Mouse (Mus musculus) left cerebral cortex, postnatal 4 days (tissue): Measurements from ENCODE around the gene Ttyh3. TPM values are rescaled to one million over a fixed set of nuclear protein-coding genes. Genes with fewer than 3 reads are reported as not detected.

Experiments
- DNase-seq: peaks from one replicate; pipeline ENCODE4 v3.0.0-alpha.2; 2022
- intact Hi-C: fragments of 180-260 bp; cut with DNase I; formaldehyde crosslinking; loops from one replicate; pipeline ENCODE4 v1.15.1; 2025
- total RNA-seq, 2 experiments: library from RNA; stranded (reverse); gene quantifications; 2 replicates each; pipeline ENCODE4 v1.2.3; 2021

The Ttyh3 gene
- total RNA-seq, 2 experiments from 2014 or later: 382 to 395 TPM

DNA sequence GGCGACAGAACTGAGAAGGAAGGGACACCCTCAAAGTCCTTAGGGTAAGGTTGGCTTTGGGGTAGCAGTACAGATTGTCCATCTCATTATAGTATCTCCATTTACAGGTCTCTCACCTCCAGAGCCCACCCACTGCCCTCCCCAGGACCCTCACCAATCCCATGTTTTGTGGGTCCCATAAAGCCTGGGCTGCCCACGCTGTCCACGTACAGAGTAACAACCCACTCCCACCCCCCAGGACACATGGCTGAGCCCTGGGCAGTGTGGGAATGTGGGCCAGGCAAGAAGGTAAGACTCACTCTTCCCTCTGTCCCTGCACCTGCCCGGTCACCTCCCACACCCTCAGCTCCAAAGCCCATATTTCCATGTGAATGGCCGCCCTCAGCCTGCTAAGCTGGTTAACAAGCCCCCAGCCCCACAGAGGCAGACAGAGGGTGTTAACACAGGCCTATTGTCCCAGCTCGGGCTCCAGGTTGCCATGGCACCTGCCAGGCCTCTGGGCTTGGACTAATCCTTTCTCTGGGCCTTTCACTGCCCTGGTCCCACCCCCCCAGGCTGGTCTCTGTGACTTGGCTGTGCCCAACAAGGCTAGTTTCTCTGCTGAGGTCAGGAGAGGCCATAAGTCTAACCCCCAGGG, 65.0 kb downstream of the Ttyh3 start:
- intact Hi-C loops: no loop called here
- peak; percentile 35 for DNase-seq

DNA sequence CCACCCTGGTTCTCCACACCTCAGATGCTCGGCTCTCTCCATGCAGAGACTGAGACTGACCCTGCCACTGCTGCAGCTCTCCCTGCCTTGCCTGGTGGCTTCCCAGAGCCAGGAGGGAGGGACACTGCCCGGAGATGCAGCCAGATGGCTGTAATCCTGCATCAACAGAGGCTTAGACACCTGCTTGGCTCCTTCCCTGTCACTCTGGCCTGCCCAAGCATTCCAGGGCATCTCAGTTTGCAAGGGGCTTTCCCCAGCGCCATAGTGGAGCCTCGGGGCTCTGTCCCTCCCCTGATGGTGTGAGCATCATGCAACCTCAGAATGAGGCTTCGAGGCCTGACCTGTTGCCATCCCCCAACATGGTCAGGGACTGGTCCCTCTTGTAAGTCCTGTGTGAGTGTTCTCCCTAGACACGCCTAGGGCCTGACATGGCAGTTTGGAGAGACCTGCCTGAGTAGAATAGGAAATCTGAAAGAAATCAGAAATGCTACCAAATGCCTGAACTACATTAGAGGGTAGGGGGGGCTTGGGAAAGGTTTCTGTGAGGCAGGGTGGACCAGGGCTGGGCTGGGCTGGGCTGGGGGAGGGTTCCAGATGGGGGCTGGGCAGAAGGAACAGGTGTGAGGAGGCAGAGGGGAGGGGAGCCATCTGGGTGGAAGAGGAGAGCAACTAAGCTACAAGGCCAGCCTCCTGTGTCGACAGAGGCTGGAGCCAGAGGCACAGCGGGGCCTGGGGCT, 65.7 kb downstream of the Ttyh3 start:
- intact Hi-C loops: no loop called here

DNA sequence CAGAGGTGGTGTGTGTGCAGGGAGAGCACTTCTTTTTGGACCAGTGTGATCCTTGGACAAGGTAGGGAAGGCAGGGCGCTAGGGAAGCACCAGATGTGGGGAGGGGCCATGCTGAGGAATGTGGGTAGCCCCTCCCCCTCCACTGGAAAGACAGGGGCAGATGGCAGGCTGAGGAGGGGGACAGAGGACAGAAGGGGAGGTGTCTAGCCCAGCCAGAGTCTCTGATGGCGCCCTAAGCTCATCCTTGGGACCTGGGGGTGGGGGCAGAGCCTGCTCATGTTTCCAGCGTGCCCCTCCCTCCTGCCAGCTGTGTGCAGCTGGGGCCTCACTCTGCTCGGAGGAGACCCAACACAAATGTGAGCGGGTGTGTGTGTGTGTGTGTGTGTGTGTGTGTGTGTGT, 67.3 kb downstream of the Ttyh3 start:
- no peak for DNase-seq
- intact Hi-C loops: no loop called here

More for the DNA sequence above, 65.7 kb downstream of the Ttyh3 start:
- peak; percentile 37 for DNase-seq

DNA sequence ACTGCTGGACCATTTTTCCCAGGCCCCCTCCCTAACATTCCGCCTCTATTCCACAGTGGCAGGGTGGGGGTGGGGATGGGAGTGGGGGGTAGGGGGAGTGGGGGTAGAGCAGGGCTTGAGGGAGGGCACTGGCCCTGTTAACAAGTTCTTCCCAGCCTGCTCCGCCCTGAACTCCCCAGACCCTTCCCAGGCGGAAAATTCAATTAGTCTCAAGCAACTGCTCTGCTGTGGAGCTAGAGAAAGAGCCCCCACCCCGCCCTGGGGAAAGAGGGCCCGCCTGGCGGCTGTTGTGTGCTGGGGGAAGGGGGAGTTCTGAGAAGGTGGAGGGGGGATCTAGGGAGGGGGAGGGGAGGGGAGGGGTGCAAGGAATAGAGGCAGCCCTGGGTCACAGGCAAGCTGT, 69.1 kb downstream of the Ttyh3 start:
- peak; percentile 62 for DNase-seq
- intact Hi-C loops: no loop called here

DNA sequence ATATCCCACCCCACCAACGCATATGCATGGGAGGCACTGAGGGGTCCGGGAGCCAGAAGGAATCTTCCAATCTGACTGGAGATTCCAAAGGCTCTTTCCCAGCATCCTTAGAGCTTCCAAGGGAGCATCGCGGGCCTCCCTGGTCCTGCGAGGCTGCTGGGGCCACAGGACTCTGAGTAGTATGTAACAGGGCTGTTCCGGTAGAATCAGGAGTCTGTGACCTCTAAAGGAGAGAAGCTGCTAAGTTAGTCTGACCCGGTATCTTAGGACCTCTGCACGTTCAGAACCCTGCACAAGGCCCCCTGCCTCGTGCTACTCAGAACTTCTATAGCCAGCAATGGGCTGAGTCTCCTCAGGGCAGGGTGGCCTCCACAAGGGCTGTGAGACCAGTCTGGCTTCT, 69.6 kb downstream of the Ttyh3 start:
- no peak for DNase-seq
- intact Hi-C loops: no loop called here

DNA sequence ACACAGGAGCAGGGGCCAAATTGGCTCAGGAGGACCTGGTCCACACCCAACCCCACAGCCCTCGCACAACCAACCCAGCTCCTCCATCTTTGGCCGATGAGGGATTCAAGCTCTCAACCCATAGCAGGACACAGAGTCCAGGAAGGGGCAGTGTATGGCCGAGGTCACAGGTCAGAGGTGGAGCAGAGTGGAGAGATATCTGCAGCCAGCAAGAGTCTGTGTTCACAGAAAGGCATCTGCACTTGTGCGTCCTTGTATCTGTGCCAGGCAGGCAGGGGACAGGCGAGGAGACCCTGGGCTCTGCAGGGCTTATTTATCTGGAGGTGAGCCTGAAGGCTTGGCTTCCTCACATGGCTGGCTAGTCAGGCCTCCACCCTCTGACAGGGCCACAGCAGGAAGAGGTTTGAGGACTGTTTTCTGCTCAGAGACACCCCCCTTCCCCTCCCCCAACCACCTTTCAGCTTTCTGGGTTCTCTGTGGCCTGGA, 73.4 kb downstream of the Ttyh3 start:
- intact Hi-C loops: no loop called here
- no peak for DNase-seq

DNA sequence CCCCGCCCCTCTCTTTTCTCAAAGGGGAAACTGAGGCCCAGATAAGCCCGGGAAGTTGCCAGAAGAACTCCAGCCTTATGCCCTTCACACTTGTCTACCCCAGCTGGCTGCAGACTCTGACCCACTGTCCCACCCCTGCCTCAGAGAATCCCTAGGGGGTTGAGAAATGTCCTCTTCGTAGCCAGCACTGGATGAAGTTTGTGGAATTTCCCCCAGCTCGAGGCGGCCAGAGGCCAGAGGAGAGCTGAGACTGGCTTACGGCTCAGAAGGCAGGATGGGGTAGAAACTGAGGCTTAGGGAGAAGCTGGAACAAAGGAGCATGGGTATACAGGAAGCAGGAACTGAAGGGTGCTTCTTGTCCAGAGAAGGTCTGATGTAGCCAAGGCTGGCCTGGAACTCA, 76.2 kb downstream of the Ttyh3 start:
- DNase-seq: no peak
- intact Hi-C loops: no loop called here

DNA sequence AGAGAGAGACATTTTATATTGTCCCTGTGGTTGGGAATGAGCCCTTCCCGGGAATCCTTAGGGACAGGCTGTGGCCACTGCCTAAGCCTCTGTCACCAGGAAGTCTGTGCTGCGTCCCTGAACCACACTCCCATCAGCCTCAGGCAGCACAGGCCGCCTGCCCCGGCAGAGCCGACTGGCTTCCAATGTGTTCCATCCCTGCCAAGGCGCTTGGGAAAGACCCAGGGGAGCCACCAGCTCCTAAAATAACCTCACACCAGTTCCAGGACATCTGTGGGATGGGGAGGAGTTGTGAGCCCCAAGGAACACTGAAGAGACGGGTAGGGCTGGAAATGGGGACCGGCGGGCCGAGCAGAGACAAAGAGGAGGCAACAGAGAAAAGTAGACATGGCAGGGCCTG, 77.2 kb downstream of the Ttyh3 start:
- intact Hi-C loops: no loop called here
- peak; percentile 61 for DNase-seq

DNA sequence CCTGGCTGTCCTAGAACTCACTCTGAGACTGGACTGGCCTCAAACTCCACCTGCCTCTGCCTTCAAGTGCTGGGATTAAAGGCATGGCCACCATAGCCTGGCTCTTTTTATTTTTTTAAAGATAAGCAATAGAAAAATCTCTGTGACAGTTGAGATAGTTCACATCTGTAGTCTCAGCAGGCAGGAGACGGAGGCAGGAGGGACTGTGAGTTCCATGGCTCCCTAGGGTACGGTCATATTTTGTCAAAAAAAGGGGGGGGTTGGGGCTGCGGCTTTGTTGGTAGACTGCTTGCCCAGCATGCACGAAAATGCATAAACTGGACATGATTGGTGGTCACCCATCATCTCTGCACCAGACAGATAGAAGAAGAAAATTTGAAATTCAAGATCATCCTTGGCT, 77.6 kb downstream of the Ttyh3 start:
- intact Hi-C loops: no loop called here
- DNase-seq: no peak

Other genes with a start within 250 kb of the Ttyh3 start
- 100 to 1,000 TPM; 124 to 127 TPM for gene Eif3b, start 229.7 kb downstream of the Ttyh3 start, total RNA-seq
- not detected for gene Gm4869, start 203.4 kb downstream of the Ttyh3 start, total RNA-seq
- 10 to 100 TPM; 19.7 to 20.9 TPM for gene Chst12, start 143.5 kb downstream of the Ttyh3 start, total RNA-seq
- not detected for gene Grifin, start 84.0 kb downstream of the Ttyh3 start, total RNA-seq
- gene Lfng, start 41.7 kb downstream of the Ttyh3 start, total RNA-seq: 10 to 100 TPM; 19.7 to 20.7 TPM
- 10 to 100 TPM; 70.1 to 75.6 TPM for gene Iqce, start 53.3 kb upstream of the Ttyh3 start, total RNA-seq
- gene Brat1, start 56.0 kb upstream of the Ttyh3 start, total RNA-seq: 10 to 100 TPM; 28.8 to 29.4 TPM
- gene Amz1, start 75.1 kb upstream of the Ttyh3 start, total RNA-seq: 10 to 100 TPM; 19.3 to 26.0 TPM
- gene Gna12, start 181.4 kb upstream of the Ttyh3 start, total RNA-seq: 10 to 100 TPM; 77.3 to 82.0 TPM